Mouse (Mus musculus) brain, embryonic 14.5 days (tissue): ENCODE measurements around the gene Lmnb2. TPM values are rescaled to one million over a fixed set of nuclear protein-coding genes. Genes with fewer than 3 reads are reported as not detected.

Experiments
- DNase-seq: peaks from one replicate; pipeline ENCODE4 v3.0.0-alpha.2; 2011; ENCODE audit warnings: low read depth
- CTCF ChIP-seq: fragments of 200-500 bp; IDR thresholded peaks from 2 replicates; pipeline ENCODE4 v1.5.1; 2012; ENCODE audit warnings: inconsistent platforms, mild to moderate bottlenecking, moderate library complexity, borderline replicate concordance; ENCODE audit not compliant: insufficient read depth, insufficient read length; ENCODE audit errors: extremely low read depth
- POLR2A ChIP-seq: fragments of 200-500 bp; IDR thresholded peaks from 2 replicates; pipeline ENCODE4 v1.6.1; 2012; ENCODE audit warnings: mild to moderate bottlenecking, inconsistent platforms, borderline replicate concordance; ENCODE audit not compliant: poor library complexity, insufficient read depth, insufficient read length, severe bottlenecking; ENCODE audit errors: extremely low read depth
- polyA plus RNA-seq: library from polyadenylated mRNA; depleted of rRNA; stranded (reverse); fragments of >200 nt; gene quantifications from 2 replicates; pipeline ENCODE4 v1.2.3, GENCODE M21; 2012

The Lmnb2 gene
- polyA plus RNA-seq, 1 experiment: 58.8 TPM

- peak; percentile 62 for DNase-seq
- no peak for TF ChIP-seq POLR2A
- TF ChIP-seq CTCF: peak; percentile 84
These were observed 37.9 kb downstream of the Lmnb2 start for GRCm38 (mm10) chr10:80880131-80880641.

- DNase-seq: no peak
- TF ChIP-seq CTCF (no peak), POLR2A (no peak)
These were observed 41.5 kb downstream of the Lmnb2 start for GRCm38 (mm10) chr10:80876594-80876993.

- DNase-seq: peak; percentile 70
- TF ChIP-seq CTCF: peak; percentile 72; the same call in 1 of the 2 replicates
- no peak for TF ChIP-seq POLR2A
These were observed 42.0 kb downstream of the Lmnb2 start for GRCm38 (mm10) chr10:80876028-80876427.

- no peak for TF ChIP-seq CTCF
- TF ChIP-seq POLR2A: no peak
- DNase-seq: no peak
These were observed 44.0 kb downstream of the Lmnb2 start for GRCm38 (mm10) chr10:80874035-80874434.

- TF ChIP-seq CTCF (no peak), POLR2A (no peak)
- DNase-seq: no peak
These were observed 46.5 kb downstream of the Lmnb2 start, which contains the start of gene Tmprss9 for GRCm38 (mm10) chr10:80871581-80871980. TSS of gene Tmprss9 (plus strand) at chr10:80871848.

- no peak for TF ChIP-seq CTCF
- no peak for TF ChIP-seq POLR2A
- DNase-seq: no peak
These were observed 47.1 kb downstream of the Lmnb2 start for GRCm38 (mm10) chr10:80870993-80871392.

- DNase-seq: no peak
- no peak for TF ChIP-seq POLR2A
- no peak for TF ChIP-seq CTCF
These were observed 53.6 kb downstream of the Lmnb2 start for GRCm38 (mm10) chr10:80864446-80864845.

GRCm38 (mm10) chr10:80862305-80862704, 55.7 kb downstream of the Lmnb2 start:
- TF ChIP-seq CTCF: no peak
- no peak for TF ChIP-seq POLR2A
- no peak for DNase-seq

- no peak for DNase-seq
- TF ChIP-seq CTCF: no peak
- no peak for TF ChIP-seq POLR2A
These were observed 59.6 kb downstream of the Lmnb2 start for GRCm38 (mm10) chr10:80858350-80858935.

GRCm38 (mm10) chr10:80857848-80858247, 60.2 kb downstream of the Lmnb2 start:
- TF ChIP-seq POLR2A (no peak), CTCF (no peak)
- DNase-seq: no peak

GRCm38 (mm10) chr10:80857386-80857785, 60.7 kb downstream of the Lmnb2 start:
- peak; percentile 35 for DNase-seq

GRCm38 (mm10) chr10:80856908-80857307, 61.1 kb downstream of the Lmnb2 start:
- TF ChIP-seq POLR2A: no peak
- TF ChIP-seq CTCF: no peak
- DNase-seq: no peak

More at GRCm38 (mm10) chr10:80857386-80857785, 60.7 kb downstream of the Lmnb2 start:
- no peak for TF ChIP-seq CTCF
